Mouse (Mus musculus): ENCODE measurements around the gene Hormad1. TPM values are rescaled to one million over a fixed set of nuclear protein-coding genes. Genes with fewer than 3 reads are reported as not detected.
"Not testable (repeated sequence)": the region's sequence is repeated elsewhere in the genome, so short reads cannot be mapped to it uniquely, and the experiment has no call there.

Hormad1 gene
- polyA plus RNA-seq, 1 experiment = not detected

GRCm38 (mm10) chr3:95609195-95609594, 49.7 kb downstream of the Hormad1 start:
- no peak for TF ChIP-seq CTCF (IDR thresholded peaks at IDR 0.05; ENCODE audit: low read depth, low read length)
- no peak for TF ChIP-seq POLR2A (IDR thresholded peaks at IDR 0.05; ENCODE audit: borderline replicate concordance, low read depth, low read length)
- no peak overlapping the region for H3K4me3 ChIP-seq (ENCODE audit: insufficient read depth, low read length)
- H3K4me1 ChIP-seq (ENCODE audit: control insufficient read depth, insufficient read depth, low read length) = peaks cover 21% of the 10 kb centered on the region
- H3K27ac ChIP-seq (ENCODE audit: insufficient read depth, low read depth, low read length) = peak overlapping the region; percentile 6; the same call in 1 of the 2 replicates

- TF ChIP-seq CTCF (IDR thresholded peaks at IDR 0.05; ENCODE audit: low read depth, low read length) (no peak), POLR2A (IDR thresholded peaks at IDR 0.05; ENCODE audit: borderline replicate concordance, low read depth, low read length) (no peak)
- H3K4me1 ChIP-seq (ENCODE audit: control insufficient read depth, insufficient read depth, low read length) = peaks cover 11% of the 10 kb centered on the region
These were observed 54.5 kb downstream of the Hormad1 start for GRCm38 (mm10) chr3:95613996-95614395.

DNA sequence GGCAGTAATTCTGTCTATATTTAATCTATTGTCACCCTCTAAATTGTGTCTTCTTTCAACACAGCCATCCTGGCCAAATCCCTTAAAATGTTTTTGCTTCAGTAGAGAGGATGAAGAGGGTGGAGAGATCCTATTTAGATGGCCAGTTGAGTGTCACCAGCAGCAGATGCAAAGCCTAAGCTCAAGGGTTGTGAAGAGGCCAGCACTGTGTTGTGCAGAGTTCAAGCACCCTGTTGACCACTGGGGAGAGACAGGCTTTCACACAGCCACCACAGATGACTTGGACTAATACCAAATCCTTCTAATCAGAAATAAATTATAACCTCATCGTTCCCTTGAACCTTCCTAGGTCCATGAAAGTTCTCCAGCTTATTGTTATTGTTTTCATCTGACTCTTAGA, 59.0 kb downstream of the Hormad1 start:
- Histone ChIP-seq H3K4me1 (ENCODE audit: control insufficient read depth, insufficient read depth, low read length) (peaks cover 2% of the 10 kb centered on the region; the same call in 1 of the 2 replicates), H3K4me3 (ENCODE audit: insufficient read depth, low read length) (no peak overlapping the region), H3K27ac (ENCODE audit: insufficient read depth, low read depth, low read length) (no peak overlapping the region)
- no peak for TF ChIP-seq POLR2A (IDR thresholded peaks at IDR 0.05; ENCODE audit: borderline replicate concordance, low read depth, low read length)
- no peak for TF ChIP-seq CTCF (IDR thresholded peaks at IDR 0.05; ENCODE audit: low read depth, low read length)

More at GRCm38 (mm10) chr3:95613996-95614395, 54.5 kb downstream of the Hormad1 start:
- Histone ChIP-seq H3K27ac (ENCODE audit: insufficient read depth, low read depth, low read length) (no peak overlapping the region), H3K4me3 (ENCODE audit: insufficient read depth, low read length) (no peak overlapping the region)

- no peak for TF ChIP-seq CTCF (IDR thresholded peaks at IDR 0.05; ENCODE audit: low read depth, low read length)
- no peak overlapping the region for H3K4me3 ChIP-seq (ENCODE audit: insufficient read depth, low read length)
These were observed 61.8 kb downstream of the Hormad1 start for GRCm38 (mm10) chr3:95621241-95621640.

DNA sequence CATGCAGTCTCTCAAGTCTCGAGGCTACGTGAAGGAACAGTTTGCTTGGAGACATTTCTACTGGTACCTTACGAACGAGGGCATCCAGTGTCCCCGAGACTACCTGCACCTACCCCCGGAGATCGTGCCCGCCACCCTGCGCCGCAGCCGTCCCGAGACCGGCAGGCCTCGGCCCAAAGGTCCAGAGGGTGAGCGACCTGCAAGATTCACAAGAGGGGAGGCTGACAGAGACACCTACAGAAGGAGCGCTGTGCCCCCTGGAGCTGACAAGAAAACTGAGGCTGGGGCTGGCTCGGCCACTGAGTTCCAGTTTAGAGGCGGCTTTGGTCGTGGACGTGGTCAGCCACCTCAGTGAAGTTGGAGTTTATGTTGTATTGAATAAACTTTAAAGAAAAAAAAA, 62.9 kb downstream of the Hormad1 start:
- not testable (repeated sequence) for H3K4me1 ChIP-seq (ENCODE audit: control insufficient read depth, insufficient read depth, low read length); H3K4me3 ChIP-seq (ENCODE audit: insufficient read depth, low read length); H3K27ac ChIP-seq (ENCODE audit: insufficient read depth, low read depth, low read length)

More at GRCm38 (mm10) chr3:95621241-95621640, 61.8 kb downstream of the Hormad1 start:
- Histone ChIP-seq H3K27ac (ENCODE audit: insufficient read depth, low read depth, low read length) (no peak overlapping the region), H3K4me1 (ENCODE audit: control insufficient read depth, insufficient read depth, low read length) (peaks cover 6% of the 10 kb centered on the region)

DNA sequence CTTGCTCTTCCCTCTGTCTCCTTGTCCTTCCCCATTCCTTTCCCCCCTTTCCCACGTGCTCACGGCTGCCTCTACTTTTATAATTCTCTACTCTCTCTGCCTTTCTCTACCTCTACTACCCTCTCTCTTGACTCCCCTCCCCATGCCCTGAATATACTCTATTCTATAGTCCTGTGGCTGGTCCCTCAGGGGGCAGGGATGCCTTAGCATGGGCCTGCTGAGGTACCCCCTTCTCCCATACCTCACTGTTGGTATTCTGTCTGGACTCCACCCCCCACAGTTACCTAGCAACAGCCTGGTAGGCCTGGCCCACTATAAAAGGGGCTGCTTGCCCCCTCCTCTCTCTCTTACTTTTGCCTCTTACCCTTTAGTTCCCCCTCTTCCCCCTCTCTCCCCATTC, 64.1 kb downstream of the Hormad1 start:
- no peak overlapping the region for H3K27ac ChIP-seq (ENCODE audit: insufficient read depth, low read depth, low read length)

DNA sequence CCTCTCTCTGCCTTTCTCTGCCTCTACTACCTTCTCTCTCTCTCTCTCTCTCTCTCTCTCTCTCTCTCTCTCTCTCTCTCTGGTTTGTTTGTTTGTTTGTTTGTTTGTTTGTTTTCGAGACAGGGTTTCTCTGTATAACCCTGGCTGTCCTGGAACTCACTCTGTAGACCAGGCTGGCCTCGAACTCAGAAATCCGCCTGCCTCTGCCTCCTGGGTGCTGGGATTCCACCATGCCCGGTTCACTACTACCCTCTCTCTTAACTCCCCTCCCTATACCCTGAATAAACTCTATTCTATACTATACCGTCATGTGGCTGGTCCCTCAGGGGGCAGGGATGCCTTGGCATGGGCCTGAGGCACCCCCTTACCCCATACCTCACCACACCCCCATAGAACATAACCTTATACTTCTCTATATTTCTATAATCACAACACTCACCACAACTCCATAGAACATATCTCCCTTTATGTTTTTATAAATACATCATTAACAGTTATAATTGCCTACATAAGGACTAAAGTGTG, 64.6 kb downstream of the Hormad1 start:
- Histone ChIP-seq H3K4me3 (ENCODE audit: insufficient read depth, low read length) (peak overlapping the region; percentile 52; the same call in 1 of the 2 replicates), H3K4me1 (ENCODE audit: control insufficient read depth, insufficient read depth, low read length) (peaks cover 22% of the 10 kb centered on the region), H3K27ac (ENCODE audit: insufficient read depth, low read depth, low read length) (peak overlapping the region; percentile 75)

More for the DNA sequence above, 64.1 kb downstream of the Hormad1 start:
- Histone ChIP-seq H3K4me1 (ENCODE audit: control insufficient read depth, insufficient read depth, low read length) (peaks cover 17% of the 10 kb centered on the region), H3K4me3 (ENCODE audit: insufficient read depth, low read length) (no peak overlapping the region)
- TF ChIP-seq POLR2A (IDR thresholded peaks at IDR 0.05; ENCODE audit: borderline replicate concordance, low read depth, low read length) (no peak), CTCF (IDR thresholded peaks at IDR 0.05; ENCODE audit: low read depth, low read length) (no peak)

GRCm38 (mm10) chr3:95624628-95625503, 65.4 kb downstream of the Hormad1 start, which contains the start of gene Ensa:
Gene Ensa, plus strand, starts transcription at chr3:95624993.
- Histone ChIP-seq H3K27ac (ENCODE audit: insufficient read depth, low read depth, low read length) (peak within 1 kb of the TSS; percentile 78), H3K4me3 (ENCODE audit: insufficient read depth, low read length) (peak within 1 kb of the TSS; percentile 72), H3K4me1 (ENCODE audit: control insufficient read depth, insufficient read depth, low read length) (peaks cover 30% of the 10 kb centered on the region)
- no peak for TF ChIP-seq CTCF (IDR thresholded peaks at IDR 0.05; ENCODE audit: low read depth, low read length)

GRCm38 (mm10) chr3:95627763-95628162, 68.3 kb downstream of the Hormad1 start:
- TF ChIP-seq CTCF (IDR thresholded peaks at IDR 0.05; ENCODE audit: low read depth, low read length) (no peak), POLR2A (IDR thresholded peaks at IDR 0.05; ENCODE audit: borderline replicate concordance, low read depth, low read length) (no peak)
- no peak overlapping the region for H3K4me3 ChIP-seq (ENCODE audit: insufficient read depth, low read length)
- no peak overlapping the region for H3K27ac ChIP-seq (ENCODE audit: insufficient read depth, low read depth, low read length)
- peaks cover 54% of the 10 kb centered on the region for H3K4me1 ChIP-seq (ENCODE audit: control insufficient read depth, insufficient read depth, low read length)

GRCm38 (mm10) chr3:95629755-95630154, 70.3 kb downstream of the Hormad1 start:
- TF ChIP-seq POLR2A (IDR thresholded peaks at IDR 0.05; ENCODE audit: borderline replicate concordance, low read depth, low read length) = no peak
- no peak for TF ChIP-seq CTCF (IDR thresholded peaks at IDR 0.05; ENCODE audit: low read depth, low read length)
- peak overlapping the region; percentile 30 for H3K27ac ChIP-seq (ENCODE audit: insufficient read depth, low read depth, low read length)
- peaks cover 69% of the 10 kb centered on the region for H3K4me1 ChIP-seq (ENCODE audit: control insufficient read depth, insufficient read depth, low read length)
- H3K4me3 ChIP-seq (ENCODE audit: insufficient read depth, low read length) = no peak overlapping the region
